Mouse (Mus musculus) lung, embryonic 15.5 days (tissue): ENCODE measurements around the gene Dock9. TPM values are rescaled to one million over a fixed set of nuclear protein-coding genes. Genes with fewer than 3 reads are reported as not detected.

Experiments
- ATAC-seq: fragments of 200-750 bp; cut with Nextera tagmentation; 2 replicates; pipeline ENCODE4 v1.8.0; 2017; ENCODE audit warnings: moderate number of reproducible peaks, borderline replicate concordance; ENCODE audit not compliant: low FRiP score, low TSS enrichment; ENCODE audit errors: extremely low read depth
- H3K27ac ChIP-seq: fragments of 300-500 bp; sonication (generic); 2 replicates; pipeline ENCODE4 v1.5.1; 2015; ENCODE audit warnings: moderate library complexity, mild to moderate bottlenecking, inconsistent platforms
- H3K27me3 ChIP-seq: fragments of 300-500 bp; sonication (generic); 2 replicates; pipeline ENCODE4 v1.6.1; 2015; ENCODE audit warnings: inconsistent platforms
- H3K36me3 ChIP-seq: fragments of 300-500 bp; sonication (generic); 2 replicates; pipeline ENCODE4 v1.6.1; 2015; ENCODE audit warnings: inconsistent platforms
- H3K4me1 ChIP-seq: fragments of 300-500 bp; sonication (generic); 2 replicates; pipeline ENCODE4 v1.6.1; 2015; ENCODE audit warnings: inconsistent platforms
- H3K4me2 ChIP-seq: fragments of 300-500 bp; sonication (generic); 2 replicates; pipeline ENCODE4 v1.6.1; 2015; ENCODE audit warnings: inconsistent platforms, mild to moderate bottlenecking, moderate library complexity
- H3K4me3 ChIP-seq: fragments of 300-500 bp; sonication (generic); 2 replicates; pipeline ENCODE4 v1.5.1; 2015; ENCODE audit warnings: mild to moderate bottlenecking, inconsistent platforms
- H3K9ac ChIP-seq: fragments of 300-500 bp; sonication (generic); 2 replicates; pipeline ENCODE4 v1.6.1; 2015; ENCODE audit warnings: inconsistent platforms
- H3K9me3 ChIP-seq: fragments of 300-500 bp; sonication (generic); 2 replicates; pipeline ENCODE4 v1.6.1; 2016; ENCODE audit warnings: inconsistent platforms
- WGBS: fragments of 180-500 bp; shearing (Covaris S2); methylation state at CpG from one replicate; pipeline ENCODE4 v1.1.7; 2015; 5-methylcytosine and 5-hydroxymethylcytosine counted together
- polyA plus RNA-seq: library from polyadenylated mRNA; unstranded; fragments of >200 nt; fragmentation: Nextera tagmentation; extraction: Ambion mirVana; gene quantifications from 2 replicates; pipeline ENCODE4 v1.2.1, GENCODE M21; 2015

Gene Dock9
- polyA plus RNA-seq, 1 experiment from 2014 or later = 11.0 TPM

GRCm38 (mm10) chr14:121653717-121654116 is 143.9 kb downstream of the Dock9 start:
- H3K4me2 ChIP-seq = no peak overlapping the region
- H3K27ac ChIP-seq = no peak overlapping the region

GRCm38 (mm10) chr14:121653241-121653640 is 144.4 kb downstream of the Dock9 start:
- peaks cover 30% of the 10 kb centered on the region for H3K4me1 ChIP-seq

More at GRCm38 (mm10) chr14:121653717-121654116, 143.9 kb downstream of the Dock9 start:
- Histone ChIP-seq H3K4me3 (no peak overlapping the region), H3K9me3 (no peaks in the 10 kb centered on the region), H3K36me3 (0 out of 2 replicates have a peak, but pooled peaks cover 3% of the 10 kb centered on the region), H3K27me3 (no peaks in the 10 kb centered on the region), H3K4me1 (peaks cover 34% of the 10 kb centered on the region), H3K9ac (no peak overlapping the region)
- WGBS = 59% methylated on average over 10 of the region's 10 CpGs
- no peak for ATAC-seq

GRCm38 (mm10) chr14:121648581-121649060 is 149.0 kb downstream of the Dock9 start:
- Histone ChIP-seq H3K4me2 (no peak overlapping the region), H3K4me3 (no peak overlapping the region), H3K27me3 (no peaks in the 10 kb centered on the region), H3K36me3 (no peaks in the 10 kb centered on the region), H3K4me1 (peaks cover 6% of the 10 kb centered on the region), H3K9me3 (no peaks in the 10 kb centered on the region), H3K9ac (no peak overlapping the region), H3K27ac (peak overlapping the region; percentile 74)
- WGBS = 28% methylated on average over 9 of the region's 9 CpGs
- ATAC-seq = peak; percentile 73

More at GRCm38 (mm10) chr14:121653241-121653640, 144.4 kb downstream of the Dock9 start:
- H3K9me3 ChIP-seq = no peaks in the 10 kb centered on the region
- H3K4me2 ChIP-seq = no peak overlapping the region
- 57% methylated on average over 7 of the region's 7 CpGs for WGBS
- H3K27ac ChIP-seq = no peak overlapping the region
- no peak overlapping the region for H3K9ac ChIP-seq
- no peak overlapping the region for H3K4me3 ChIP-seq
- no peak for ATAC-seq
- 0 out of 2 replicates have a peak, but pooled peaks cover 3% of the 10 kb centered on the region for H3K36me3 ChIP-seq
- no peaks in the 10 kb centered on the region for H3K27me3 ChIP-seq

GRCm38 (mm10) chr14:121647693-121648092 is 149.9 kb downstream of the Dock9 start:
- ATAC-seq = no peak
- H3K27ac ChIP-seq = peak overlapping the region; percentile 60
- peaks cover 2% of the 10 kb centered on the region; the same call in 1 of the 2 replicates for H3K4me1 ChIP-seq
- H3K4me2 ChIP-seq = no peak overlapping the region
- H3K9me3 ChIP-seq = no peaks in the 10 kb centered on the region
- no peak overlapping the region for H3K9ac ChIP-seq
- 69% methylated on average over 6 of the region's 6 CpGs for WGBS
- H3K36me3 ChIP-seq = no peaks in the 10 kb centered on the region
- H3K4me3 ChIP-seq = no peak overlapping the region
- H3K27me3 ChIP-seq = no peaks in the 10 kb centered on the region

- Histone ChIP-seq H3K9ac (no peak overlapping the region), H3K9me3 (no peaks in the 10 kb centered on the region), H3K4me1 (peaks cover 4% of the 10 kb centered on the region; the same call in 1 of the 2 replicates), H3K27ac (peak overlapping the region; percentile 4; the same call in 1 of the 2 replicates), H3K36me3 (no peaks in the 10 kb centered on the region), H3K27me3 (no peaks in the 10 kb centered on the region), H3K4me2 (no peak overlapping the region), H3K4me3 (no peak overlapping the region)
- no peak for ATAC-seq
- WGBS = 52% methylated on average over 10 of the region's 10 CpGs
These were observed 151.0 kb downstream of the Dock9 start for GRCm38 (mm10) chr14:121646617-121647016.

- Histone ChIP-seq H3K27me3 (no peaks in the 10 kb centered on the region), H3K4me1 (peaks cover 4% of the 10 kb centered on the region; the same call in 1 of the 2 replicates), H3K9me3 (no peaks in the 10 kb centered on the region), H3K4me3 (no peak overlapping the region), H3K9ac (no peak overlapping the region), H3K27ac (no peak overlapping the region), H3K4me2 (no peak overlapping the region), H3K36me3 (peaks cover 6% of the 10 kb centered on the region; the same call in 1 of the 2 replicates)
- WGBS = 75% methylated on average over 2 of the region's 2 CpGs
- ATAC-seq = no peak
These were observed 153.3 kb downstream of the Dock9 start for GRCm38 (mm10) chr14:121644302-121644701.

- Histone ChIP-seq H3K4me3 (no peak overlapping the region), H3K27ac (no peak overlapping the region), H3K4me2 (no peak overlapping the region), H3K9ac (no peak overlapping the region), H3K4me1 (peaks cover 13% of the 10 kb centered on the region), H3K9me3 (no peaks in the 10 kb centered on the region), H3K36me3 (peaks cover 20% of the 10 kb centered on the region), H3K27me3 (no peaks in the 10 kb centered on the region)
- ATAC-seq = no peak
- 80% methylated on average over 7 of the region's 7 CpGs for WGBS
These were observed 156.4 kb downstream of the Dock9 start for GRCm38 (mm10) chr14:121641271-121641670.

GRCm38 (mm10) chr14:121636935-121637510 is 160.6 kb downstream of the Dock9 start:
- H3K9me3 ChIP-seq = no peaks in the 10 kb centered on the region
- H3K4me3 ChIP-seq = no peak overlapping the region
- H3K27ac ChIP-seq = no peak overlapping the region
- H3K9ac ChIP-seq = no peak overlapping the region
- H3K27me3 ChIP-seq = no peaks in the 10 kb centered on the region
- H3K36me3 ChIP-seq = peaks cover 20% of the 10 kb centered on the region
- H3K4me1 ChIP-seq = peaks cover 15% of the 10 kb centered on the region; the same call in 1 of the 2 replicates
- ATAC-seq = peak; percentile 57
- no peak overlapping the region for H3K4me2 ChIP-seq
- 40% methylated on average over 12 of the region's 12 CpGs for WGBS

- H3K4me3 ChIP-seq = no peak overlapping the region
- H3K36me3 ChIP-seq = peaks cover 19% of the 10 kb centered on the region
- 70% methylated on average over 11 of the region's 11 CpGs for WGBS
- H3K27ac ChIP-seq = no peak overlapping the region
- no peak overlapping the region for H3K9ac ChIP-seq
- H3K4me1 ChIP-seq = peaks cover 15% of the 10 kb centered on the region; the same call in 1 of the 2 replicates
- no peaks in the 10 kb centered on the region for H3K9me3 ChIP-seq
- no peak for ATAC-seq
- no peak overlapping the region for H3K4me2 ChIP-seq
- H3K27me3 ChIP-seq = no peaks in the 10 kb centered on the region
These were observed 162.8 kb downstream of the Dock9 start for GRCm38 (mm10) chr14:121634736-121635430.

GRCm38 (mm10) chr14:121634093-121634735 is 163.4 kb downstream of the Dock9 start:
- WGBS = 45% methylated on average over 14 of the region's 14 CpGs
- H3K4me1 ChIP-seq = peaks cover 16% of the 10 kb centered on the region; the same call in 1 of the 2 replicates
- H3K27me3 ChIP-seq = no peaks in the 10 kb centered on the region
- no peaks in the 10 kb centered on the region for H3K9me3 ChIP-seq
- no peak overlapping the region for H3K4me2 ChIP-seq
- no peak for ATAC-seq
- no peak overlapping the region for H3K27ac ChIP-seq
- no peak overlapping the region for H3K9ac ChIP-seq
- H3K36me3 ChIP-seq = peaks cover 12% of the 10 kb centered on the region
- H3K4me3 ChIP-seq = no peak overlapping the region

GRCm38 (mm10) chr14:121631934-121632333 is 165.7 kb downstream of the Dock9 start:
- H3K36me3 ChIP-seq = no peaks in the 10 kb centered on the region
- no peaks in the 10 kb centered on the region for H3K9me3 ChIP-seq
- ATAC-seq = no peak
- H3K9ac ChIP-seq = no peak overlapping the region
- peaks cover 13% of the 10 kb centered on the region; the same call in 1 of the 2 replicates for H3K4me1 ChIP-seq
- WGBS = 94% methylated on average over 8 of the region's 8 CpGs
- no peak overlapping the region for H3K4me3 ChIP-seq
- H3K4me2 ChIP-seq = no peak overlapping the region
- H3K27me3 ChIP-seq = no peaks in the 10 kb centered on the region
- no peak overlapping the region for H3K27ac ChIP-seq
